Mouse (Mus musculus) hindbrain, embryonic 15.5 days (tissue): ENCODE measurements around the gene Tbc1d12. TPM values are rescaled to one million over a fixed set of nuclear protein-coding genes. Genes with fewer than 3 reads are reported as not detected.

Experiments
- ATAC-seq: fragments of 200-750 bp; cut with Nextera tagmentation; 2 replicates; pipeline ENCODE4 v1.8.0; 2017; ENCODE audit warnings: low read depth, moderate number of reproducible peaks, moderate TSS enrichment; ENCODE audit not compliant: low FRiP score
- H3K27ac ChIP-seq: fragments of 300-500 bp; sonication (generic); replicated peaks from 2 replicates; pipeline ENCODE4 v1.5.1; 2015; ENCODE audit warnings: mild to moderate bottlenecking, inconsistent platforms
- H3K27me3 ChIP-seq: fragments of 300-500 bp; sonication (generic); 2 replicates; pipeline ENCODE4 v1.6.1; 2015; ENCODE audit warnings: control low read depth, inconsistent platforms
- H3K36me3 ChIP-seq: fragments of 300-500 bp; sonication (generic); 2 replicates; pipeline ENCODE4 v1.6.1; 2015; ENCODE audit warnings: control low read depth, inconsistent platforms
- H3K4me1 ChIP-seq: fragments of 300-500 bp; sonication (generic); replicated peaks from 2 replicates; pipeline ENCODE4 v1.6.1; 2015; ENCODE audit warnings: control low read depth, inconsistent platforms
- H3K4me2 ChIP-seq: fragments of 300-500 bp; sonication (generic); 2 replicates; pipeline ENCODE4 v1.6.1; 2015; ENCODE audit warnings: moderate library complexity, mild to moderate bottlenecking, inconsistent platforms
- H3K4me3 ChIP-seq: fragments of 300-500 bp; sonication (generic); 2 replicates; pipeline ENCODE4 v1.5.1; 2015; ENCODE audit warnings: mild to moderate bottlenecking, inconsistent platforms
- H3K9ac ChIP-seq: fragments of 300-500 bp; sonication (generic); 2 replicates; pipeline ENCODE4 v1.6.1; 2015; ENCODE audit warnings: inconsistent platforms
- H3K9me3 ChIP-seq: fragments of 300-500 bp; sonication (generic); 2 replicates; pipeline ENCODE4 v1.6.1; 2016; ENCODE audit warnings: control low read depth, inconsistent platforms
- WGBS: fragments of 180-500 bp; shearing (Covaris S2); methylation state at CpG from one replicate; pipeline ENCODE4 v1.1.7; 2015; 5-methylcytosine and 5-hydroxymethylcytosine counted together
- polyA plus RNA-seq: library from polyadenylated mRNA; unstranded; fragments of >200 nt; fragmentation: Nextera tagmentation; extraction: Ambion mirVana; gene quantifications from 2 replicates; pipeline ENCODE4 v1.2.1, GENCODE M21; 2015

Tbc1d12 gene
- polyA plus RNA-seq, 1 experiment from 2014 or later, result 6.5 TPM

DNA sequence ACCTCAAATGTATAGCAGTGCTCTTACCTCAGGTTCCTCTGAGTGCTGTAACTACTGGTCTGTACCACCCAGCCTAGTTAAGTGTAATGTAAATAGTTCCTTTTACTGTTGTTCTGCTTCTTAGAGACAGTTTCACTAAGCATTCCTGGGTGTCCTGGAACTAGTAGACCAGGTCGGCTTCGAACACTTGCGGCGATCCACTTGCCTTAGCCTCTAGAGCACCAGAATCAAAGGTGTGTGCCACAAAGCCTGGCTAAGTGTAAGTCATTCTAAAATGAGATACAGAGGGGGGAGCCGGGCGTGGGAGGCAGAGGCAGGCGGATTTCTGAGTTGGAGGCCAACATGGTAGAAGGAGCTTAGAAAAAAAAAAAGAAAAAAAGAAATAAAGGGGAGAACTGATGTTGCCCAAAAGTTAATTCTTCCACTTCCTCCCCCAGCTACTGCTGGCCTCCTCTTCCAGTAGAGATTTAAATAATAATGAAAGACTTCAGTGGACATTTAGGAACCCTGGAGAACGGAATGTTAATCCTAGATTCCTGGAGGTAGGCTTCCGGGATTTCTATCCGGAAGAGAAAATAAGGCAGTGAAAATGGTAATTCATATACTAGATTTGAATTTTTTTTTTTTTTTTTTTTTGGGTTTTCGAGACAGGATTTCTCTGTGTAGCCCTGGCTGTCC lies 92.2 kb downstream of the Tbc1d12 start:
- Histone ChIP-seq H3K9ac (no peak overlapping the region), H3K4me1 (peaks cover 18% of the 10 kb centered on the region; the same call in 1 of the 2 replicates), H3K27me3 (no peaks in the 10 kb centered on the region), H3K36me3 (no peaks in the 10 kb centered on the region), H3K4me3 (no peak overlapping the region), H3K4me2 (no peak overlapping the region), H3K9me3 (no peaks in the 10 kb centered on the region), H3K27ac (no peak overlapping the region)
- ATAC-seq, result no peak
- WGBS, result 95% methylated on average over 10 of the region's 11 CpGs

DNA sequence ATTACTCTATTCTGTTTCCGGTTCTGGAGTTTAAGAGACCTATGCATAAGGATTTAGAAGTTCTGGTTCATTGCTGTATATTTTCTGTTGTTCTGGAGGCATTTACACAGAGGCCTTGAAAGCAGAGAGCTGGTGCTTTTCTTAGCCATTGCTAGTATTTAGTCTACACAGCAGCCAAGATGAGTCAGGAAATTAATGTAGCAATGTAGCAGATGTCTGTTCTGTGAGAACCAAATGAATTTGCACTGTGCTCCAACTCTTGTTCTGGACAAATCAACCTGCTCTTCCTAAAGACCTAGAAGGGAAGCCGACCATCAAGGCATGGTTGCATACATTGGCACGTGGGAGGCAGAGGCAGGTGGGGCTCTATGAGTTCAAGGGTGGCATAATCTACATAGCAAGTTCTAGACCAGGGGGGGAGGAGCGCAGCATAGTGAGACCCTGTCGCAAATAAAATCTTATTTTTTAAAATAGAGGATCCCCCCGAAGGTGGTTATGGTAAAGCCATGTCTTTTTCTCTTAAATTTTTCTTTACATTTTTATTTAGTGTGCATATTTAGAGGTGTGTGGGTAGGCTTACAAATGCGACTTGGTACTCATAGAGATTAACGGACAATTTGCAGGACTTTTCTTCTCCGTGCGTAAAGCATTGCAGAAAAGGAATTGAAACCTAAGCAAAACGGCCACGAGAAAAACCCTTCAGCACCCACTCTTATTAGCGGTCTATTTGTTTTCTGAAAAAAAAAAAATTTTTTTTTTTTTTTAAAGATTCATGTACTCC lies 93.3 kb downstream of the Tbc1d12 start:
- Histone ChIP-seq H3K4me3 (peak overlapping the region; percentile 91), H3K9ac (peak overlapping the region; percentile 74)

DNA sequence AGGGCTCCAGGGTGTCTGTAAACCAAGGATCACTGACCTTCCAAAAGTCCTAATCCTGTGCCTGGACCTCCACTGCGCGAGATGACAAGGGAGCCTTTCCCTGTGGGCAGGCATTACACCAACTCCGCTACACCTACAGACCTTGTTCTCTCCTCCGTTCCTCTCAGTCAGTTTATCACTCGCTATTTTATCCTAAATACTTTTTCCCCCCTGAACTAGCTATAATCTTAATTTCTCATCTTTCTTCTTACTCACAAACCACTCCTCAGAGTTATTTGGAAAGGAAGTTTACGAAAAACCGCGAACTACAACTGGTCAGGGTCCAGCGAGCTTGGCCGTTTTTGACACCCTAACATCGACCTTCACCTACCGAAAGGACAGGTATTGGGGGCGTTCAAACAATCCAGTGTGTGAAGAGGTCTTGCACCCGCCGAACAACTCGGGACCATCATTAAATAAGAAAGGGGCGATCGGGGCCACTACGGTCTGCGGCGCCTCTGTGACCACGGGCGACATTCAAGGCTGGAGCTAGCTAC lies 93.9 kb downstream of the Tbc1d12 start:
- Histone ChIP-seq H3K4me2 (peak overlapping the region; percentile 97), H3K4me3 (peak overlapping the region; percentile 91), H3K36me3 (no peaks in the 10 kb centered on the region; the same call in 1 of the 2 replicates), H3K27me3 (no peaks in the 10 kb centered on the region), H3K4me1 (peaks cover 18% of the 10 kb centered on the region; the same call in 1 of the 2 replicates), H3K9me3 (no peaks in the 10 kb centered on the region), H3K9ac (peak overlapping the region; percentile 74), H3K27ac (peak overlapping the region; percentile 80)
- peak; percentile 39 for ATAC-seq
- WGBS, result 2% methylated on average over 23 of the region's 23 CpGs

More for the DNA sequence above, 93.3 kb downstream of the Tbc1d12 start:
- WGBS, result 73% methylated on average over 13 of the region's 13 CpGs
- Histone ChIP-seq H3K27me3 (no peaks in the 10 kb centered on the region), H3K4me2 (peak overlapping the region; percentile 97), H3K4me1 (peaks cover 18% of the 10 kb centered on the region; the same call in 1 of the 2 replicates), H3K9me3 (no peaks in the 10 kb centered on the region), H3K27ac (no peak overlapping the region), H3K36me3 (no peaks in the 10 kb centered on the region; the same call in 1 of the 2 replicates)
- no peak for ATAC-seq

DNA sequence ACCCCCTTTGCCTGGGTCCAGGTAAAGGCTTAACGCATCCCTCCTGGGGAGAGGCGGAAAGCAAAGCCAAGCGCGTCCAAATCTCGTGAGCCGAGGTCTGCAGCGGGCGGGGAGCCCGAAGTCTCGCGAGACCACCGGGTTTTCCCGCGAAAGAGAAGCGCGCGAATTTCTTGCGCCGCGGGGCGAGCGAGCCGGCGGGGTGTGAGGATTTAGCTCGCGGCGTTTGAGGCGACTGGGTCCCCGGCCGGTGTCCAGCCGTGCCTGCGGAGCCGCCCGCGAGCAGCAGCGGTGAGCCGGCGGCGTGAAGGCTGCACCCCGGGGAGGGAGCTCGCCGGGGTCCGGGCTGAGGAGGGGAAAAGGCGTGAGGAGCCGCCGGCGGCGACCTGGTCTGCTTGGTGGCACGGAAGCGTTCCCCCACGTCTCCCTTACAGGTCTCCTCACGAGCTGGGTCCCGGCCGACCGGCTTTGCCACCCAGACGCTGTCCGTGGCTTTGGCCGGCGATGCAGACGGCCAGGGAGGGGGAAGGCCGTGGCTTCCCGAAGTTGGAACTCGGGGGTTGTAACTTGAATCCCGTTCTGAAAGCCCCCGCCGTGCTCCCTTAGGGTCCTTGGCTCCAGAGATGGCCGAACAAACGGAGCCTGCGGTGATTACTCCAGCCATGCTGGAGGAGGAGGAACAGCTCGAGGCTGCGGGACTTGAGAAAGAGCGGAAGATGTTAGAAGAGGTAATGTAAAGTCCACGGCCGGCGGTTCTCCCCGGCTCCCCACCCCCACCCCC lies 94.6 kb downstream of the Tbc1d12 start, which contains the start of gene Hells:
Hells (plus strand) TSS at position 128 of the 778 bp plus-strand sequence.
- under 1% methylated on average over 71 of the region's 76 CpGs for WGBS
- Histone ChIP-seq H3K4me1 (peaks cover 18% of the 10 kb centered on the region; the same call in 1 of the 2 replicates), H3K9me3 (no peaks in the 10 kb centered on the region), H3K4me2 (peak within 1 kb of the TSS; percentile 97), H3K4me3 (peak within 1 kb of the TSS; percentile 91), H3K36me3 (no peaks in the 10 kb centered on the region; the same call in 1 of the 2 replicates), H3K9ac (peak within 1 kb of the TSS; percentile 74), H3K27me3 (no peaks in the 10 kb centered on the region), H3K27ac (peak within 1 kb of the TSS; percentile 80)
- ATAC-seq, result peak; percentile 94

DNA sequence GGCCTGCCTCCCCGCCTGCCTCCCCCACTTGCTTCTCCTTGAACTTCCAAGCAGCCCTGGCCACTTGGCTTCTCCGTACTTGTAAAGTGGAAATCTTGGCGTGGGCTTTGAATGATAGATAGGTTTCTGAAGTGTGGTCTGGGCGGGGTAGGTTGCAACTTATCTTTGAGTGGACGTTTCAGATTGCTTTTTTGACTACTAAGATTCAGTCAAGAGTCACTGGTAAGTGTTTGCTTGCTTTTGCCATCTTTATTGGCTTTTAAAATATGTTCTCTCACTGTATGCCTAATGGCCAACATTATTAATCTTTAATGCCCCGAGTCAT lies 95.1 kb downstream of the Tbc1d12 start:
- Histone ChIP-seq H3K27ac (no peak overlapping the region), H3K9me3 (no peaks in the 10 kb centered on the region), H3K36me3 (no peaks in the 10 kb centered on the region; the same call in 1 of the 2 replicates), H3K4me3 (peak overlapping the region; percentile 91), H3K27me3 (no peaks in the 10 kb centered on the region), H3K4me2 (peak overlapping the region; percentile 97), H3K4me1 (peaks cover 18% of the 10 kb centered on the region; the same call in 1 of the 2 replicates), H3K9ac (peak overlapping the region; percentile 74)
- ATAC-seq, result peak; percentile 23; the same call in 1 of the 2 replicates
- whole genome bisulfite sequencing, result 2% methylated on average over 6 of the region's 6 CpGs

DNA sequence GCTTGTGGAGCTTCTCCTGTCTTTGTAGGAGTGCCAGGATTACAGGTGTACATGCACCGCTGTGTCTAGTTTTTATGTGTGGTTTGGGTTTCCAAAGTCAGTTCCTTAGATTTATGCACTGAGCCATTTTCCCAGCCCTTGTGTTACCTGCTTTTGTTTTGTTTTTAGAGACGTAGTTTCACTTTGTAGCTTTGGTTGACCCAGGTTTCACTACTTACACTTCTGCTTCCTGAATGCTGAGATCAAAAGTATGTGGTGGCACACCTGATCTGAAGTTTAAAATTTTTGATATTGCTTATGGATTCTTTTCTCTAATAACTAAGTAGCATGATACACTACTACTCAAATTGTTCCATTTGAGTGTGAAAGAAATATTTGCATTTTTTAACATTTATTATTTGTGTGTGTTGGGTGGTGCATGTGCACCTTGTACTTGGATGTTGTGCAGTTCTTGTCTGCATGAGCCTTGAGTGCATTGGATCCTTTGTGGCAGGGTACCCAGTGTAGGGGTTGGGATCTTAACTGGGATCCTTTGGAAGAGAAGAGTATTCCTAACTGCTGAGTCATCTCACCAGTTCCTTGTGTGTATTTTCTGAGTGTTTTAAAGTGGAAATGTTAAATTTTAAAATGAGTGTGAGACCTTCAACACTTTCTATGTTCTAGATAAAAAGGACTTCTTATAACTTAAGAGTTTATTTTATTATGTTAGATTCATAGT lies 108.4 kb downstream of the Tbc1d12 start:
- Histone ChIP-seq H3K4me2 (no peak overlapping the region), H3K9ac (no peak overlapping the region), H3K4me3 (no peak overlapping the region), H3K36me3 (0 out of 2 replicates have a peak, but pooled peaks cover 6% of the 10 kb centered on the region), H3K4me1 (no peaks in the 10 kb centered on the region), H3K27ac (no peak overlapping the region), H3K9me3 (no peaks in the 10 kb centered on the region), H3K27me3 (no peaks in the 10 kb centered on the region)
- ATAC-seq, result no peak
- WGBS, result 99% methylated on average over 2 of the region's 2 CpGs

Other genes starting within 250 kb of the Tbc1d12 start
- gene Noc3l, start 17.3 kb upstream of the Tbc1d12 start, polyA plus RNA-seq, result 3.9 and 4.6 TPM in 2 replicates
- 10.9 and 12.4 TPM in 2 replicates for gene Hells, start 94.3 kb downstream of the Tbc1d12 start, polyA plus RNA-seq
- 0.08 TPM in 1 of 2 replicates, not detected in the other for gene Cyp2c55, start 170.4 kb downstream of the Tbc1d12 start, polyA plus RNA-seq
- gene Cyp2c65, start 224.4 kb downstream of the Tbc1d12 start, polyA plus RNA-seq, result not detected in 2 replicates